Mouse (Mus musculus) spleen, adult 2 months (tissue): ENCODE measurements around the gene Tlr7. TPM values are rescaled to one million over a fixed set of nuclear protein-coding genes. Genes with fewer than 3 reads are reported as not detected.

ENCODE experiments used
- DNase-seq, 2 experiments: peaks; one replicate each; pipeline versions ENCODE4 v3.0.0 to v3.0.0-alpha.2; 2012 to 2021; ENCODE audit warnings: low spot score in 2 of 2, low read depth in 1 of 2
- H3K27ac ChIP-seq: fragments of 200-500 bp; 2 replicates; pipeline ENCODE4 v1.5.1; 2012; ENCODE audit warnings: low read length, inconsistent platforms; ENCODE audit not compliant: insufficient read depth
- H3K27me3 ChIP-seq: fragments of 200-500 bp; 2 replicates; pipeline ENCODE4 v1.6.1; 2012; ENCODE audit warnings: mild to moderate bottlenecking, moderate library complexity, low read length, inconsistent platforms; ENCODE audit not compliant: control insufficient read depth, insufficient read depth
- H3K36me3 ChIP-seq: fragments of 200-500 bp; 2 replicates; pipeline ENCODE4 v1.6.1; 2012; ENCODE audit warnings: mild to moderate bottlenecking, low read length, inconsistent platforms; ENCODE audit not compliant: control insufficient read depth, insufficient read depth
- H3K4me1 ChIP-seq: fragments of 200-500 bp; 2 replicates; pipeline ENCODE4 v1.6.1; 2011; ENCODE audit warnings: inconsistent platforms; ENCODE audit not compliant: control insufficient read depth, insufficient read depth, insufficient read length
- H3K4me3 ChIP-seq: fragments of 200-500 bp; 2 replicates; pipeline ENCODE4 v1.5.1; 2011; ENCODE audit warnings: mild to moderate bottlenecking, inconsistent platforms; ENCODE audit not compliant: insufficient read depth, insufficient read length; ENCODE audit errors: extremely low read depth
- CTCF ChIP-seq: fragments of 200-500 bp; IDR thresholded peaks from 2 replicates; pipeline ENCODE4 v1.5.1; 2011; ENCODE audit warnings: mild to moderate bottlenecking, inconsistent platforms; ENCODE audit not compliant: insufficient read depth, insufficient read length, insufficient replicate concordance; ENCODE audit errors: extremely low read depth
- POLR2A ChIP-seq: fragments of 200-500 bp; IDR thresholded peaks from 2 replicates; pipeline ENCODE4 v1.6.1; 2011; ENCODE audit warnings: low read depth, low read length, inconsistent platforms
- WGBS: fragments of 180-500 bp; shearing (Covaris S2); methylation state at CpG from one replicate; pipeline ENCODE4 v1.1.7; 2018; 5-methylcytosine and 5-hydroxymethylcytosine counted together
- polyA plus RNA-seq: library from polyadenylated mRNA; depleted of rRNA; stranded (reverse); fragments of >200 nt; gene quantifications from 2 replicates; pipeline ENCODE4 v1.2.3, GENCODE M21; 2012

Tlr7 gene
- polyA plus RNA-seq, 1 experiment, result 2.6 TPM

- no peak for TF ChIP-seq CTCF
- no peak for TF ChIP-seq POLR2A
- Histone ChIP-seq H3K27me3 (no peaks in the 10 kb centered on the region), H3K4me1 (peaks cover 3% of the 10 kb centered on the region; the same call in 1 of the 2 replicates), H3K4me3 (no peak overlapping the region), H3K36me3 (peaks cover 4% of the 10 kb centered on the region; the same call in 1 of the 2 replicates), H3K27ac (no peak overlapping the region)
- WGBS, result 72% methylated on average over 1 of the region's 1 CpGs
- DNase-seq, result no peak
Measured at GRCm38 (mm10) chrX:167346440-167346839, 16.1 kb upstream of the Tlr7 start.

DNA sequence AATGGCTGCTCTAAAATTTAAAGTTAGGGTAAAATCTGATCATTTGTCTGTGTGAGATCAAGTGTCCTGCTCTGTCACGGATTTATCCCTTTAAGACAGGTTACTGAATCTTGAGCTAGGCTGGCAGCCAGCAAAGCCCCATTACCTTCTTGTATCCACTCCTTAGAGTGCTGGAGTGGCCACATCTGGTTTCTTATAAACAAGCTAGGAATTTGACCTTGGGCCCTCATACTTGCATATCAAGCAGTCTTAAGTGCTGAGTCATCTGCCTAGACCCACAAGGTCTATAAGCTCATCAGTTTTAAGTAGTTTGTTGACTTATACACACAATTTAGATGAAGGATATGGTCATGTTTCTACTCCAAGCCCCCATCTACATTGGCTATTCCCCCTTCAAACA is 14.0 kb upstream of the Tlr7 start:
- no peak for DNase-seq
- Histone ChIP-seq H3K4me3 (no peak overlapping the region), H3K36me3 (no peaks in the 10 kb centered on the region; the same call in 1 of the 2 replicates), H3K4me1 (peaks cover 3% of the 10 kb centered on the region; the same call in 1 of the 2 replicates), H3K27me3 (no peaks in the 10 kb centered on the region), H3K27ac (no peak overlapping the region)
- whole genome bisulfite sequencing, result 93% methylated on average over 1 of the region's 1 CpGs
- TF ChIP-seq CTCF, result no peak
- no peak for TF ChIP-seq POLR2A

DNA sequence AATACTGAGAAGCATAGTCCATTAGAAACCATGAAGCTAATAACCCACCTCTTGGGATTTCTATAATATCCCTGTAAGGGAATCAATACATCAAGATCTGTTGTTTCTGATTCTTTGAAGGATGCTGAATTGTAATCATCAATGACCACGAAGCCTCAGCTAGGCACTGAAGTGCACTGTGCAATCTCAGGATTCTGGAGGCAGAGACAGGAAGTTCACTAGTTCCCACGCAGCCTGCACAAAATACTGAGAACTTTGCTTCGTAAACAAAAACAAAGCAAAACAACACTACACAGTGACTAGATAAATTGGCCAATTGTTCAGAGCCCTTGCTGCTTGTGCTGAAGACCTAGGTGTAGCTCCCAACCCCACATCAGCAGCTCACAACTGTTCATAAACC is 11.5 kb upstream of the Tlr7 start:
- 69% methylated on average over 3 of the region's 3 CpGs for WGBS
- H3K27ac ChIP-seq, result no peak overlapping the region
- H3K27me3 ChIP-seq, result no peaks in the 10 kb centered on the region
- DNase-seq, result no peak
- H3K36me3 ChIP-seq, result no peaks in the 10 kb centered on the region
- peaks cover 7% of the 10 kb centered on the region for H3K4me1 ChIP-seq
- no peak overlapping the region for H3K4me3 ChIP-seq
- TF ChIP-seq CTCF (no peak), POLR2A (no peak)

GRCm38 (mm10) chrX:167340190-167340589 is 9.8 kb upstream of the Tlr7 start:
- H3K27me3 ChIP-seq, result no peaks in the 10 kb centered on the region
- H3K36me3 ChIP-seq, result no peaks in the 10 kb centered on the region
- TF ChIP-seq CTCF, result no peak
- no peak for TF ChIP-seq POLR2A
- no peak overlapping the region for H3K4me3 ChIP-seq
- peaks cover 7% of the 10 kb centered on the region for H3K4me1 ChIP-seq
- H3K27ac ChIP-seq, result no peak overlapping the region
- DNase-seq, result no peak
- WGBS, result 69% methylated on average over 2 of the region's 2 CpGs

- peaks cover 7% of the 10 kb centered on the region for H3K4me1 ChIP-seq
- 82% methylated on average over 1 of the region's 1 CpGs for WGBS
- no peak for TF ChIP-seq CTCF
- TF ChIP-seq POLR2A, result no peak
- H3K27me3 ChIP-seq, result no peaks in the 10 kb centered on the region
- no peak overlapping the region for H3K27ac ChIP-seq
- H3K4me3 ChIP-seq, result no peak overlapping the region
- no peak for DNase-seq
- H3K36me3 ChIP-seq, result no peaks in the 10 kb centered on the region
Measured at GRCm38 (mm10) chrX:167337990-167338389, 7.6 kb upstream of the Tlr7 start.

DNA sequence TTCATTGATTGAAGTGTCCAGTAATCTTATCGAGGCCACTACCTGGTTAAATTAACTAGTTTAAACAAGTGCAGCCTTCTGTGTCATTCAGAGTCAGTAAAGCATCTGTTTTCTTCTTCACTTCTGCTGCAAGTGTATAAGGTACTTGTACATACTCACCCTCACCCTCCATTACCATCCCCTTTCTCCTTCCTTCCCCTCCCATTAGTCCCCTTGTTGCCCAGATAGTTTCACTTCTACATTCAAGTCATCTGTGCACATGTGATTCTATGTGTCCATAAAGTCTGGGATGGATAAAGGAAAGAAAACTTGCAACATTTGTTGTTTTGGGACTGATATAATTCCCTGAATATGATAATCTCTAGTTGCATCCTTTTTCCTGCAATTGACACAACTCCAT is 4.2 kb upstream of the Tlr7 start:
- Histone ChIP-seq H3K27me3 (no peaks in the 10 kb centered on the region), H3K36me3 (no peaks in the 10 kb centered on the region), H3K27ac (no peak overlapping the region), H3K4me3 (no peak overlapping the region), H3K4me1 (peaks cover 7% of the 10 kb centered on the region)
- DNase-seq, result no peak
- WGBS, result 94% methylated on average over 1 of the region's 1 CpGs
- TF ChIP-seq CTCF (no peak), POLR2A (no peak)

DNA sequence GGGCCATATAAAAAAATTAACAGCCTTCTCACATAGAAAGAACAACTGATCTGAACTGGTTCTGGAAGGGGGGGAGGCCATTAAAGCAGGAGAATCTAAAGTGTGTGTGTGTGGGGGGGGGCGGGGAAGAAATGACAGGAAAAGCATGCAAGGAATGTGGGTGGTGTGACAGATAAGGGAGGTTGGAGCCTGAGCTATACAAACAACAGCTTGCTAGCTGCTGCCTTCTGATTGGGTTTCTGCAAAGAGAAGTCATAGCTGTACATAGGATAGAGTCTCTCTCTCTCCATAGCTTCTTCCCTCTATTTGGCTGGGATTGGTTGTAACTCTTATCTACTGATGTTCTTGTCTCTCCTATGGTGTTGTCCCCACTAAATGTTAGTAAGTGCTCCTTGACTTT is 2.2 kb upstream of the Tlr7 start:
- no peak overlapping the region for H3K4me3 ChIP-seq
- 79% methylated on average over 1 of the region's 1 CpGs for WGBS
- no peaks in the 10 kb centered on the region for H3K27me3 ChIP-seq
- peaks cover 4% of the 10 kb centered on the region; the same call in 1 of the 2 replicates for H3K4me1 ChIP-seq
- DNase-seq, result no peak
- H3K27ac ChIP-seq, result no peak overlapping the region
- no peak for TF ChIP-seq POLR2A
- TF ChIP-seq CTCF, result no peak
- H3K36me3 ChIP-seq, result no peaks in the 10 kb centered on the region

DNA sequence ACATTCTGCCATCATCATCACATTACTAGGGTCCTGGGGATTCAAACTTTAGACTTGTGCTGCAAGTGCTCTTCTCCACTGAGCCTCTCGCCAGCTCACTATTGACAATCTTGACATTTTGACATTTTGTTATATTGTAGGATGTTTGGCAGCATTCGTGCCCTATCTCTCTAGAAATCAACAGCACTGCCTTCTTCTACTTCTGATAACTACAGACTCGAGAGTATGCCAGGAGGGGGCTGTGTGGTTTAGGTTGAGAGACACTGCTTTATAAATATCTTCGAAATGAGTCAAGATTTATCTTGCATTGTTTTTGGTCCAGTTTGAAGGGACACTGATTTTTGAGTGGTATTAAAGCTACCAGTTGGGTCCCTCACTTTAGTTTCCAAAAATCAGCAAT is 635 bp upstream of the Tlr7 start:
- H3K36me3 ChIP-seq, result no peaks in the 10 kb centered on the region
- TF ChIP-seq POLR2A, result no peak
- TF ChIP-seq CTCF, result no peak
- no peak for DNase-seq
- no peaks in the 10 kb centered on the region for H3K27me3 ChIP-seq
- H3K27ac ChIP-seq, result no peak overlapping the region
- H3K4me1 ChIP-seq, result peaks cover 4% of the 10 kb centered on the region; the same call in 1 of the 2 replicates
- no peak overlapping the region for H3K4me3 ChIP-seq
- 44% methylated on average over 4 of the region's 4 CpGs for WGBS
